Mouse (Mus musculus): Measurements from ENCODE around the gene Gm29609. TPM values are rescaled to one million over a fixed set of nuclear protein-coding genes. Genes with fewer than 3 reads are reported as not detected.

The Gm29609 gene
- total RNA-seq, 2 experiments from 2014 or later: 2.7 to 3.3 TPM

Other genes with a start within 250 kb of the Gm29609 start
- gene Cgref1, start 234.3 kb downstream of the Gm29609 start, total RNA-seq (2021): 1 to 10 TPM; 3.5 to 6.0 TPM
- gene Preb, start 219.6 kb downstream of the Gm29609 start, total RNA-seq (2021): 100 to 1,000 TPM; 131 to 135 TPM
- under 1 TPM; 0.81 to 0.85 TPM for gene Tcf23, start 211.2 kb downstream of the Gm29609 start, total RNA-seq (2021)
- gene Atraid, start 131.6 kb downstream of the Gm29609 start, total RNA-seq (2021): 100 to 1,000 TPM; 109 to 115 TPM
- 10 to 100 TPM; 18.8 to 20.9 TPM for gene Slc5a6, start 131.0 kb downstream of the Gm29609 start, total RNA-seq (2021)
- 10 to 100 TPM; 33.0 to 40.2 TPM for gene Cad, start 125.1 kb downstream of the Gm29609 start, total RNA-seq (2021)
- not detected for gene Dnajc5g, start 73.6 kb downstream of the Gm29609 start, total RNA-seq (2021)
- under 1 TPM; 0.34 to 0.50 TPM for gene Slc30a3, start 71.7 kb downstream of the Gm29609 start, total RNA-seq (2021)
- gene Trim54, start 63.2 kb downstream of the Gm29609 start, total RNA-seq (2021): 1 to 10 TPM; 1.8 to 4.2 TPM
- gene Ucn, start 41.1 kb downstream of the Gm29609 start, total RNA-seq (2021): not detected
- 10 to 100 TPM; 51.9 to 52.7 TPM for gene Mpv17, start 25.7 kb downstream of the Gm29609 start, total RNA-seq (2021)
- 10 to 100 TPM; 87.2 to 88.0 TPM for gene Gtf3c2, start 233 bp upstream of the Gm29609 start, total RNA-seq (2021)
- gene Snx17, start 13.3 kb upstream of the Gm29609 start, total RNA-seq (2021): 100 to 1,000 TPM; 113 TPM
- 10 to 100 TPM; 36.8 to 41.9 TPM for gene Eif2b4, start 13.5 kb upstream of the Gm29609 start, total RNA-seq (2021)
- 10 to 100 TPM; 32.3 to 33.7 TPM for gene Zfp513, start 22.4 kb upstream of the Gm29609 start, total RNA-seq (2021)
- 100 to 1,000 TPM; 107 to 117 TPM for gene Ppm1g, start 40.8 kb upstream of the Gm29609 start, total RNA-seq (2021)
- gene Nrbp1, start 61.0 kb upstream of the Gm29609 start, total RNA-seq (2021): 100 to 1,000 TPM; 113 TPM
- 1 to 10 TPM in 1 of 2 experiments, under 1 TPM in 1; 0.98 to 1.0 TPM for gene Gm9970, start 61.3 kb upstream of the Gm29609 start, total RNA-seq (2021)
- 1 to 10 TPM; 5.7 to 9.1 TPM for gene Krtcap3, start 71.8 kb upstream of the Gm29609 start, total RNA-seq (2021)
- 10 to 100 TPM; 40.8 to 44.9 TPM for gene Ift172, start 111.2 kb upstream of the Gm29609 start, total RNA-seq (2021)
- 10 to 100 TPM; 12.8 to 18.3 TPM for gene Fndc4, start 116.2 kb upstream of the Gm29609 start, total RNA-seq (2021)
- gene Gckr, start 117.5 kb upstream of the Gm29609 start, total RNA-seq (2021): 10 to 100 TPM in 1 of 2 experiments, under 1 TPM in 1; 0.39 to 17.9 TPM

All from adrenal gland, postnatal 4 days (tissue).